Mouse (Mus musculus) gastrocnemius, postnatal 14 days (tissue): ENCODE data around the gene Tm2d1. TPM values are rescaled to one million over a fixed set of nuclear protein-coding genes. Genes with fewer than 3 reads are reported as not detected.
"Not testable (repeated sequence)": the region's sequence is repeated elsewhere in the genome, so short reads cannot be mapped to it uniquely, and the experiment has no call there.

Source experiments
- DNase-seq: peaks from one replicate; pipeline ENCODE4 v3.0.0; 2021; ENCODE audit warnings: mixed read lengths
- intact Hi-C: fragments of 180-260 bp; cut with DNase I; formaldehyde crosslinking; loops from one replicate; pipeline ENCODE4 v1.15.1; 2025; ENCODE audit warnings: low total_unique reads
- long read RNA-seq, 2 experiments: library from polyadenylated mRNA; stranded (forward); transcript quantifications; one replicate each; pipeline ENCODE4 v2.0.0; 2021
- total RNA-seq, 2 experiments: library from RNA; stranded (reverse); gene quantifications; 2 replicates each; pipeline ENCODE4 v1.2.3; 2021

Gene Tm2d1
- total RNA-seq = 10 to 100 TPM; 24.6 to 27.1 TPM
- long read RNA-seq, experiment 1, transcript Tm2d1-202 (7 exons, 1,027 nt) = major isoform, 25 of 28 reads
- long read RNA-seq, experiment 1, partial matches to known transcripts = 1 of 28 reads
- long read RNA-seq, experiment 1, other reads (novel, unspliced or antisense) = 1 of 28 reads
- long read RNA-seq, experiment 2, transcript Tm2d1-202 (7 exons, 1,027 nt) = major isoform, 29 of 29 reads
- long read RNA-seq, experiment 2, partial matches to known transcripts = 0 of 29 reads
- long read RNA-seq, experiment 2, other reads (novel, unspliced or antisense) = 0 of 29 reads

DNA sequence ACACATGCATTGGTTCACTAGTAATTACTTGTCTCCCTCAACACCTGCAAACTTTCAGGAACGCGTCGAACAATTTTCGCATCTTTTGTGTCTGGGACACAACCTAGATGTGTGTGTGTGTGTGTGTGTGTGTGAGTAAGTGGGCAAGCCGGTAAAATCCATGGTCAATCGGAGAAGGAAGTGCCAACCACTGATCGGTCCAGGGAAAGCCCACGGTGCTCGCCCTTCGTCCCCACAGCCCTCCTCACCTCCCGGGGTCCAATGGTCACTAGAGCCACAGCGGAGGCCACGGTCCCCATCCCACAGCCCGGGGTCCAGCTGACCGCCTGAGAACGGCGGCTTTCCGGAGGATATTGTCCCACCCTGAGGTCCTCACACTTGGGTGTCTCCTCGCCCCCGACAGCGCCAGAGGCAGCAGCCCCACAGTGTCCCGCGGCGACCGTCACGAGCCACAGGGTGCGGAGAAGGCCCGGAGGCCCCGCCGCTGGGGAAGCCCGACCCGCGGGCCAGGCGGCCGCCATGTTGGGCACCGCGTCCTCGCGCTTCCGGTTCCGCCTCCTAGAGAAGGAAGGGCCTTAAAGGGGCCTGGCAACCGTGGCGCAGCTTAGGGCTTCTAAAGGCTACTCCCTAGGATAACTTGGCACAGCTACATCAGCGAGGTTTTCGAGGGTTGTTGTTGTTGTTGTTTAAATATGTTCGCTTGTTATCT, at the start of gene Tm2d1:
Gene Tm2d1 (minus strand): TSS at position 591 of the 709 bp plus-strand sequence.
- peak; percentile 85 for DNase-seq
- intact Hi-C loops = no loop called here

DNA sequence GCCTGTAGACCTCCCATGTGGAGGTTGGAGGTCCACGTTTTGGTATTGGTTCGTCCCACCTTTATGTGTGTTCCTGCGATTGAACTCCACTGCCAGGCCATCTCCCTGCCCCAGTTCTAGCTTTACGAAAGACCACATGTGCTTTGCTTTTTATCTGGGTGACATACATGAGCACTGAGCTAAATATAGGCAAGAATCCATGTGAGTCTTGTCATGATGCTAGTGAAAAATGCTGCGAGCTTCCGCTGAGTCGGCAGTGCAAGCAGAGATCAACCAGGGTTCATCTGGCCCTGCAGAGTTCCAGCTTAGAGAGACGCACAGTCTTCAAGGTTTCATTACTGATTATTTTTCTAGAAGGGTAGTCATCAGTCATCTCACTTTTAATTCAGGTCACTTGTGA, 45.3 kb upstream of the Tm2d1 start:
- no peak for DNase-seq
- intact Hi-C loops = no loop called here

DNA sequence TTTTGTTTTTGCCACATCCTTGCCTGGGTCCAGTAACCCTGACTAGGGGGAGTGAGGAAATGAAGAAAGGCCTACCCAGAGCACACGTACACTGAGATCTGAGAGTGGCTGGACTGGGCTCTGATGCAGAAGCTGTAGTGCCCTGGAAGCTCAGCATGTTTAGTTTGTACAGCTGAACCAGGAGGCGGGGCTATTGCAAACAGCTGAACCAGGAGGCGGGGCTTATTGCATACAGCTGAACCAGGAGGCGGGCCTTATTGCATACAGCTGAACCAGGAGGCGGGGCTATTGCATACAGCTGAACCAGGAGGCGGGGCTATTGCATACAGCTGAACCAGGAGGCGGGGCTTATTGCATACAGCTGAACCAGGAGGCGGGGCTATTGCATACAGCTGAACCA, 32.0 kb upstream of the Tm2d1 start:
- DNase-seq, intact Hi-C loops: not testable (repeated sequence)

DNA sequence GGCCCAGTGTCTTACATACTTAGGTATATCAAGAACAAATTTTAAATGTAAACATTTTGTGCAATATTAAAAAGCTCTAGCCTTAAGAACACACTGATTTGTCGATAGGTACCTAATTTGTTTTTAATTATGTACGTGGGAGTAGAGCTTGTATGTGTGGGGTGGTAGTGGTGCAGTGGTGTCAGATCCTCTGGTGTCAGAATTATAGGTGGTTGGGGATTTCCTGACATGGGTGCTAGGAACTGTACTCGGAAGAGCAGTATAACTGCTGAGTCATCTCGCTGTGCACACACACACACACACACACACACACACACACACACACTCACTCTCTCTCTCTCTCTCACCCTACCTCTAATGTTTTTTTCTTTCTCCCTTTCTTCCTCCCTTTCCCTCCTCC, 25.3 kb upstream of the Tm2d1 start:
- intact Hi-C loops = no loop called here
- DNase-seq = no peak

DNA sequence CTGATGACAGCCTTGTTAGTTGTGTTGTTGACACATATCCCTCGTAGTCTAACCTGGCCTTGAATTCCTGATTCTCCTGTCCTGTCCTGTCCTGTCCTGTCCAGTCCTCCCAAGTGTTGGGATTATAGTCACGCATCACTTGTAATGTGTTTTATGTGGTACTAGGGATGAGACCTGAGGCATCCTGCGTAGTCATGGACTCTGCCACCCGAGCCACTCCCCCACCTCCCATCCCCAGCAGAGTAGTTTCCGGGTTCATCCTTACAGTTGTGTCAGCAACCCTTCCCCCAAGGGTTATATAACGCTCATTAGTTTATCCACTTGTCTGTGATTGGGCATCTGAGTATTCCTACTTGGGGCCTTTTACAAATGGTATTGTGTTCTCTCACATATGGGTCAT, 21.3 kb upstream of the Tm2d1 start:
- no peak for DNase-seq

DNA sequence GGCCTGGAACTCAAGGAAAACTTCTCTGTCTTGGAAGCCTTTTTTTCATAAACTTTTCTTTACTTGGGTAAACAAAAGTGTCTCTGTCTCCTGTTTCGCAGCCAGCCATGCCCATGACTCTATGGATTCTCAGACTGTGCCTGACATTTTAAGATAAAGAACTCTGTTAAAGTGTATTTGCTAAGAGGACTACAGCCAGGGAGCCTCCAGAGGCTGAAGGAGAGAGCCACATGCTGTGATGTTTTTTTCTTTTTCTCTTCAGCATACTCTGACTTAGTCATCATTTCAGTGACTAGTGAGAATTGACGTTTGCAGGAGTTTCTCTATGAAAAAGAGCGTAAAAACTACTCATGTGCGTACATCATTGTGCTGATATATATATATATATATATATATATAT, 20.4 kb upstream of the Tm2d1 start:
- intact Hi-C loops = no loop called here

More for the DNA sequence above, 21.3 kb upstream of the Tm2d1 start:
- intact Hi-C loops = no loop called here

DNA sequence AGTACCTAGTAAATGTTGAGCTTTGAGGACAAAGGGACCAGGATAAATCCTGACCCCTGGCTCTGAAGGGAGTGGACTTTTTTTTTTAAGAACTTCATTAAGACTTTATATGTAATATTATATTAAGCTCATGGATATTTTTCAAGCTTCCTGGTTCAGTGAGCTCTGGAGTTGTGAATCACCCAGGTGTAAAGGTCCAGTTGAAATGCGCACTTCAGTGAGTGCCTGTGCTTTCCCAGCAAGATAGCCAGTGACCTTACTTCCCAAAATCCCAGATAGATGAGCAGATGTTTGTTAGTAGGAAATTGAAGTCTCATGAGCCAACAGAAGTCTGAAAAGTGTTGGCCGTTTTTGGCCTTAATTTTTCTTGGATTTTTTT, 18.5 kb upstream of the Tm2d1 start:
- DNase-seq = no peak
- intact Hi-C loops = no loop called here

More for the DNA sequence above, 20.4 kb upstream of the Tm2d1 start:
- DNase-seq = no peak

DNA sequence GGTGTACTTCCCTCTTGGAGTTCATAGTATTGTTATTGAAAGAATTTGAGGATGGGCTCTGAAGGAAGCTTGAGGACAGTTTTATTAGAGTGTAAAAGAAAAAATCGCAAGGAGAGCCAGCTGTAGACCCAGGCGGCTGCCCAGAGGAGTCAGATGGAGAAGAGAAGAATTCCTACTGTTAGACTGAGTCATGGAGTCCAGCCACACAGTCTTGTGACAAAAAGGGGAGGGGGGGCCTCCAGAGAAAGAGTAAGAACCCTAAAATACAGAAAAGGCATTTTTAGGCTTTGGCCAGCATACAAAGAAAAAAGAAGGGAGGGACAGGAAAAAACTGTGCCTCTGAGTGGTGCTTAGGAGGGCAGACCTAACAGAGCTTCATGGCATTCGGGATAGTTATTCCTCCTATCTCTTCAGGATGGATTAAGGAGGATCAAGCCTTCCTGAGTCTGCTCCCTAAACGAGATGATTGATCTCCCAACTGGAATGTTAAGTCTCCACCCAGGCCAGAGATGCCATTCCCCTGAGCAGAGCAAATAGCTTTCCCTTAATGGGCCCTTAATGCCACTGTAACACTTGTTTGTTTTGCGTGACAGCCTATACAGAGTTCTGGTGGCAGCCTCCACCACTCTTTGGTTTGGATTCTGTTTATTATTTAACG, 17.9 kb upstream of the Tm2d1 start:
- no peak for DNase-seq
- intact Hi-C loops = no loop called here

DNA sequence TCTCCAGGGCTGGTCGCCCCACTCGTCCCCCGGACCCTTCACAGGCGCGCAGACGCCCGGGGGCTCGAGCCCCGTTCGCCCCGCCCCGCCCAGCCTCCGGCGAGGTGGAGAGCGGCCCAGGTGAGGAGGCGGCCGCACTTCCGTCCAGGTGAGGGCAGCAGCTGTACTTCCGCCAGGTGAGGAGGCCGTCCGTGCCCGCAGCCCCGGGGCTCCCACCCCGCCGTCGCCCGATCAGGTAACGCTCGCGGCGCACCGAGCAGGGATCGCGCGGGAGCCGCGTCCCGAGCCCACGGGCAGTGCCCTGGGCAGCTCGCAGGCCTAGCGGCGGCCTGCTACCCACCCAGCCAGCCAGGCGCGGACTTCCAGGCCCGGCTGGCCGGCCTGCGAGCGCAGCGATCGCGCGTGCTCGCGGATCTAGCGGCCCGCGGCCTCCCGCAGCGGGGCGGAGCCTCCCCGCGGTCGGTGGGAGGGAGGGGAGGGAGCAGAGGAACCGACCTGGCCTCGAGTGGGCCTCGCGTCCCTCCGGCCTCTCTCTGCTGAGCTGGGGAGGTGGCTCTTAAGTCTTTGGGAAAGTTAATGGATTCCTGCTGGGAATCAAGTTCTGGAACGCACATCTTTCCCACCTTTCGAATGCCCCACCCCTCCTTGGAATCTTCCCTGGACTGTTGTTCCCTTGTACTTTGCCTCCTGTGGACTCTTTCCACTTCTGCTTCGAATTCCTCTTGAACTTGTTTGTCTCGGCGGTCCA, 12.8 kb upstream of the Tm2d1 start, which contains the start of gene Patj:
Gene Patj (plus strand): TSS at position 96 of the 748 bp plus-strand sequence.
- intact Hi-C loops = no loop called here
- peak; percentile 60 for DNase-seq

DNA sequence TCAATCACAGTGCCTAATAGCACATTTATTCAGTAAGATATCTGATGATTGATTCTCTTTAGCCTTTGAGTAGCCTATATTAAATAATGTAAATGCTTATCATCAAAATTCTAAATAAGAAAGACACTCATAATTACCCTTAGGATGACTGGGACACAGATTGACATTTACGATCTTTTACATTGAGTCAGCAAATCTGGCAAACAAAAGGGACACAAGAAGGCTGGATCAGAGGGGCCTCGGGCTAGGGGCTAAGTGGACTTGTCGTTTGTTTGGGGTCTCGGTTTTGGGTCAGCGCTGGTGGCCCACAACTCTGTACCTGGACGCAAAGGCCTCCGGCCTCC, 12.2 kb upstream of the Tm2d1 start:
- intact Hi-C loops = no loop called here

DNA sequence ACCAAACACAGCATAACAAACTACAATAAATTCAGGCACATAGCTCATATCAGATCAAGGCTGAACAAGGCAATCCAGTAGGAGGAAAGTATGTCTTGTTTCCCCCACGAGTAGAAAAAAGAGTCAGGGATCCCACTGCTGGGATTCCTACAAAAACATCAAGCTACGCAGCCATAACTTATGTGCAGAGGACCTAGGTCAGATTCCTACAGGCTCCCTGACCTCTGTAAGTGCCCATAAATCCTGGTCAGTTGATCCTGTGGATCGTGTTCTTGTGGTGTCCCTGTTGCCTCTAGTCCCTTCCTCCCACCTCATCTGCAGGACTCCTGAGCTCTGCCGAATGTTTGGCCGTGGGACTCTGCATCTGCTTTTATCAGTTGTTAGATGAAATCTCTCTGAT, 1.9 kb upstream of the Tm2d1 start:
- DNase-seq = no peak
- intact Hi-C loops = no loop called here

More for the DNA sequence above, 12.2 kb upstream of the Tm2d1 start:
- no peak for DNase-seq

DNA sequence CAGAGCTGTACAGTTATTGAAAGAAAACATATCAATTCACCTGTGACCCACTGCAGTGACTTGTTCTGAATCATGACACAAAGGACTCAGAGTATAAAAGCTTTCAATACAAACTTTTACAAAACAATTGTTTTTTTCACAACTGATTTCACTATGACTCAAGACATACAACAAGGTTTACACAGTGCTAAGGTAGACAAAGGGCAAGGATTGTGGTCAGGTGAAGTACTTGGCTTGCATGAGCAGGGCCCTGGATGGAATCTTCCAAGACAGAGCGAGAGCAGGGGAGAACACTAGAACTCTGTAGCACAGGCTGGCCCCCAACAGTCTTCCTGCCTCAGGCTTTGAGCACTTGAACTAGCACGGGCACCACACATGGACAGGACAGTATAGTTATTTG, 6.2 kb downstream of the Tm2d1 start:
- intact Hi-C loops = no loop called here
- no peak for DNase-seq

DNA sequence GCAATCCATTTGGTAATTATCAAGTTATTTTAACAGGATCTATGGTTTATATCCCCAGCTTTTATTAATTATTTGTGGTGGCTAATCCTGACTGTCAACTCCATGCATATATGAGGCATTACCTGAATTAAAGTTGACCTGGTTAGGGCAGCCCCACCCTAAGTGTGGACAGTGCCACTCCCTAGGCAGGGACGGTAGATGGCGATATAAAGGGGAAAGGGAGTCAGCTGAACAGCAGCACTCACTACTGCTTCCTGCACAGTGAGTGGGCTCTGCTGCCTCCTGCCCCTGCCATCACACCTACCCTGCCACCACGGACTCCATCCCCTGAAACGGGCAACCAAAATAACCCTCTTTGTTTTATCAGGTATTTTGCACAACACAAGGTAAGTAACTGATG, 7.7 kb downstream of the Tm2d1 start:
- DNase-seq = no peak
- intact Hi-C loops = no loop called here

DNA sequence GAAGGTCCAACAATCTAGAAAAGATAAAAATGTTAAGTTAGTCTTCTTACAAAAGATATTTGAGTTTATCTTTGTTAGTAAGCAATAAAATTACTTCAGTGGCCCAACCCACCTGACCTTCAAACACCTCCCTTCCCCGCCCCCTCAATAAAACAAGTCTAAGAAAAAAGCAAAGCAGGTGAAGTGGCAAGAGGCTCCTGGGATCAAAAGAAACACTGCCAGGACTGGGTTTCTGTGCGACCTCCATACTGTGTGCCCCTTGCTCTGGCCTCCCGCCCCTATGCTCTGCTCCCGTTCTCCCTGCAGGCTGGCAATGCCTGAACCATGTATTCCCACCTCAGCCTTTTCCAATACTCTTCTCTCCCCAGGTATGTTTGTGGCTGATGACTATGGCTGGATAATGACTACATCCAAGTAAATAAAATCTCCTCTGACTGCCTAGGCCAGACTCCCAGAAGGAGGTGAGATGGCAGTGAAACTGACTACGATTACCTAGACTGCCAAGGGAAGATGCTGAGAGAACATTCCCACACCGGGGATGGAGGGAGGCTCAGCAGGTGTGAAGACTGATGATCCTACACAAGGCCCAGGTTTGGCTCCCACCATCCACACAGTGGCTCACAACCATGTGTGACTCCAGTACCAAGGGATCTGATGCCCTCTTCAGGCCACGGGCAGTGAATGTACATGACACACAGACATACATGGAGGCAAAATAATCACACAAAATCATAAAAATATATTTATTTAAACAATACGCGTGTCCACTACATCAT, 24.9 kb downstream of the Tm2d1 start:
- intact Hi-C loops = no loop called here
- no peak for DNase-seq

DNA sequence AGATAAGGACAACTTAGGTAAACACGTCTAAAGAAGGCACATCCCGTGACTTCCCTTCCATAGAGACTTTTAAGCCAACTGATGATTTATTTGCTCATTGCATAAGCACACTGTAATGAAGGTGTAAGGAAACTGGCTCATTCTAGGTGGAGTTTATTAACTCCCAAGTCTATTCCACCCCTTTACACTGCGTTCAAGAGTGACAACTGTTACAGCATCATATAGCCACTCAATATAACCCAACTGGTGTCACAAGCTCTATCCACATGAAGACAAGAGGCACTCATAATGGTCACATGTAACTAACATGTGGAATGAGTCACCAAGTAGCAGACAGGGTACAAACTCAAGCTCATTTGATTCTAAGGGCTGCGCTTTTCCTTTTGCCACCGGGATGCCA, 34.5 kb downstream of the Tm2d1 start:
- DNase-seq = no peak
- intact Hi-C loops = no loop called here

DNA sequence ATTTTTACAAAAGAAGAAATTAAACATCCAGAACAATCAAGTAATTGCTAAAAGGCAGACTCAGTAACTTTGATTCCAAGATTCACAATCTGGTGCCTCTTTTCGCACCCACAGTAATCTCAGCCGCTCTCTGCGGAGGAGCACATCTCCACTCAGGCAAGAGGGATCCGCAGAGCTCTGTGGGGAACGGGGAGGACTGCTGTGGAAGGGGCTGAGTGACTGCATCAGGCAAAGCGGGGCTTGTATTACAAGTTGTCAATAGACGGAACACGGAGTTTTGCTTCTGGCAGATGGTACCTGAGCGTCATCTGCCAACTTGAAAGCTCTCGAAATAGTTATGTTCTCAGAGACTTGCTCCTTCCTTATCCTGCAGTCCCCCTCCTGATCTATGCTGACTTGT, 37.3 kb downstream of the Tm2d1 start:
- intact Hi-C loops = no loop called here
- DNase-seq = no peak

DNA sequence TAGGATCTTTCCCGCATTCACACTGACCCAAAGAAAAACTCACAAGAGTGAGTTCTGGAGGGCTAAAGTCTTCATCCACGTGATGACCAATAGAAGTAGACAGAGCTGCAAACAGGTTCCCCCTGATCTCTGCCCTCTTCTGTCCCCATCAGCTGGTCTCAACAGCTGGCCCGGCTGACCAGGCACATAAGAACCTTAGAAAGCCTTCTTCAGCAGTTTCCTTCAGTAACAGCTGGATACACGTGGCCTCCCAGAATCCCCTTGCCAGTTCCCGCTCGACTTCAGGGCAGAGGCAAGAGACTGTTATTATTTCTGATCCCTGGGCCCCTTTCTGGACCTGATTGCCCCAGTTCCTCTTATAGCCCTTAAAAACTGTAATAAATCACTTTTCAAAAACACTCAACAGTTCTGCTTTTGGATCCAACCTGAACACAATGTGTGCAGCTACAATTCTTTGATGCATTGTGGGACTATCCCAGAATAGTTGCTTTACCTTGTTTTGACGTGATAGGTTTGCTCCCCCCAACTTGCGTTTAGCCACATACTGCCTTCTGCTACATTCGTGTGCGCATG, 43.0 kb downstream of the Tm2d1 start:
- intact Hi-C loops = no loop called here
- DNase-seq = no peak

DNA sequence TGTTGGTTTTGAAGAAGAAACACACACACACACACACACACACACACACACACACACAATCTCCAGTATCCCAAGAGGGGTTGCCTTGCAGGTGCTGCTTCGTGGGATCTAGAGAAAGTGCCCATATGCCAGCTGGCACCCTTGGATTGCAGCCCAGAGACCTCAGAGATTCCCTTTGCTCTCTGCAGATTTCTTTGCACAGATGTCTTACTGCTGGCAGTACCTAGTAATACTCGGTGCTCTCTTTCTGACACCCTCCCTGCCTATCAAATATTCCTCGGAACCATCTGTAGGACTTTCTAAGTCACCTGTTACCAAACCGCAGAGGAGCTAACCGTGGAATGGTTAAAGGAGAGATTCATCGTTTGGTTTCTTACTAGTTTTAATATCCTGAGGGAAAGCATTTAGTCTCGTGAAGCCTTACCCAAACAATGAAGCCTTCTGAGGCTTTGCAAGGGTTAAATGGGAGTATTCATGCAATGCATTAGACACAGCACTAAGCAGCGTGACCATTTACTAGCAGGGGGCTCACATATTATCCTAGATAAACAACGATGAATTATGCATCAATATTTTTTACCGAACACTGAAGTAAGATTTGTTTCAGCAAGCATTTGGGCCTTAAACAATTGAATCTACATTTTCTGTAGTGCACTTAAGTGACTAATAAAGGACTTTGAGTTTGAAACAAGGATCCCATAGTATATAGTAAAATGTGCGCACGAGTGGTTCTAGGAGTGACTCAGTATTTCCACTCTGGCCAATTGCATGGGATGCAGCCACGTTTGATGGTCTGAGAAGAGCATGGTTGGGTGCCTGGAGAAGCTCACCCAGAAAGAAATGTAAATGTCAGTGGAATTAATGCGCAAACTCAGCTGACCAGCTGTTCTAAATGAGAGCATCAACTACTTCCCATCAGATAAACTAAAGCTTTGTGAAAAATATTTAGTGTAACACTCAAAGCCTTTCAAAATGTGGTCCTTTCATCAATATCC, 44.2 kb downstream of the Tm2d1 start:
- intact Hi-C loops = no loop called here
- no peak for DNase-seq
